Comparison of ENCODE assay signal across 25 mouse cellular contexts in genomic region chr7:51618412-51618811, GRCm38 (mm10). TPM values are rescaled to one million over a fixed set of nuclear protein-coding genes. Genes with fewer than 3 reads are reported as not detected.
DNase-seq lines count a peak whose midpoint lies in the region; ATAC-seq and TF ChIP-seq lines count a peak whose summit lies in the region.
"Had no signal": no experiment of that assay in that cellular context is flagged by ENCODE, and none has a peak within 500 bp of the region (broad histone marks: within the 10 kb centered on the region; RNA-seq: fewer than 3 reads in every experiment).

No protein-coding gene starts in this region.

- 26% methylated on average over 2 of the region's 2 CpGs for WGBS in forebrain, embryonic 13.5 days
- 13% methylated on average over 2 of the region's 2 CpGs for WGBS in forebrain, postnatal 0 days
- 27% methylated on average over 2 of the region's 2 CpGs for WGBS in hindbrain, embryonic 15.5 days
- WGBS in hindbrain, embryonic 11.5 days, result 26% methylated on average over 2 of the region's 2 CpGs
- WGBS in midbrain, embryonic 13.5 days, result 25% methylated on average over 2 of the region's 2 CpGs

- no peak overlapping the region for H3K4me2 ChIP-seq in forebrain, embryonic 13.5 days
- H3K4me2 ChIP-seq in forebrain, postnatal 0 days (ENCODE audit: low read depth), result no peak overlapping the region
- H3K4me2 ChIP-seq in hindbrain, embryonic 15.5 days, result 0 out of 2 replicates have a peak overlapping the region, but pooled peaks have one; percentile 6
- H3K4me2 ChIP-seq in hindbrain, embryonic 11.5 days (replicated peaks; ENCODE audit: low read depth, low read length), result no peak overlapping the region
- H3K4me2 ChIP-seq in midbrain, embryonic 13.5 days (replicated peaks), result peak overlapping the region; percentile 27
- H3K4me2 ChIP-seq: embryonic facial prominence, embryonic 15.5 days; heart, embryonic 12.5 days; hindbrain, embryonic 12.5 days; kidney, embryonic 15.5 days; limb, embryonic 12.5 days; liver, embryonic 12.5 days had no signal

- ATAC-seq in forebrain, embryonic 13.5 days, result peak; percentile 36; the same call in 1 of the 2 replicates
- ATAC-seq in forebrain, postnatal 0 days, result no peak
- no peak for ATAC-seq in hindbrain, embryonic 15.5 days (ENCODE audit: low FRiP score, low read depth)
- no peak for ATAC-seq in hindbrain, embryonic 11.5 days (ENCODE audit: low FRiP score)
- ATAC-seq in midbrain, embryonic 13.5 days, result no peak
- ATAC-seq: CD4-positive, CD25-positive, alpha-beta regulatory T cell, adult 4 months; liver, embryonic 12.5 days had no signal

- H3K27ac ChIP-seq in forebrain, embryonic 13.5 days, result peak overlapping the region; percentile 25
- H3K27ac ChIP-seq in forebrain, postnatal 0 days (ENCODE audit: low read depth, low read length), result no peak overlapping the region
- H3K27ac ChIP-seq in hindbrain, embryonic 15.5 days (replicated peaks), result no peak overlapping the region
- no peak overlapping the region for H3K27ac ChIP-seq in hindbrain, embryonic 11.5 days (ENCODE audit: low read depth, low read length)
- H3K27ac ChIP-seq in midbrain, embryonic 13.5 days, result peak overlapping the region; percentile 61
- H3K27ac ChIP-seq: embryonic facial prominence, embryonic 15.5 days; hindbrain, embryonic 12.5 days; kidney, embryonic 15.5 days; limb, embryonic 12.5 days; liver, embryonic 12.5 days had no signal

- H3K4me1 ChIP-seq in forebrain, embryonic 13.5 days, result no peaks in the 10 kb centered on the region
- H3K4me1 ChIP-seq in forebrain, postnatal 0 days (ENCODE audit: insufficient read depth), result no peaks in the 10 kb centered on the region
- H3K4me1 ChIP-seq in hindbrain, embryonic 15.5 days (replicated peaks), result no peaks in the 10 kb centered on the region
- H3K4me1 ChIP-seq in hindbrain, embryonic 11.5 days (replicated peaks; ENCODE audit: control insufficient read depth, insufficient read depth, low read length), result no peaks in the 10 kb centered on the region
- H3K4me1 ChIP-seq in midbrain, embryonic 13.5 days (replicated peaks), result peaks cover 14% of the 10 kb centered on the region
- H3K4me1 ChIP-seq: embryonic facial prominence, embryonic 15.5 days; heart, embryonic 12.5 days; hindbrain, embryonic 12.5 days; liver, embryonic 12.5 days had no signal

- no peak for TF ChIP-seq CTCF in forebrain, postnatal 0 days (IDR thresholded peaks at IDR 0.05; ENCODE audit: low read depth)

- H3K9ac ChIP-seq in forebrain, embryonic 13.5 days, result no peak overlapping the region
- no peak overlapping the region for H3K9ac ChIP-seq in forebrain, postnatal 0 days
- H3K9ac ChIP-seq in hindbrain, embryonic 15.5 days, result no peak overlapping the region
- no peak overlapping the region for H3K9ac ChIP-seq in hindbrain, embryonic 11.5 days (ENCODE audit: low read depth, low read length)
- no peak overlapping the region for H3K9ac ChIP-seq in midbrain, embryonic 13.5 days (replicated peaks)
- H3K9ac ChIP-seq: embryonic facial prominence, embryonic 15.5 days; heart, embryonic 12.5 days; hindbrain, embryonic 12.5 days; kidney, embryonic 15.5 days; limb, embryonic 12.5 days; liver, embryonic 12.5 days had no signal

- no peaks in the 10 kb centered on the region for H3K9me3 ChIP-seq in forebrain, embryonic 13.5 days (replicated peaks)
- no peaks in the 10 kb centered on the region for H3K9me3 ChIP-seq in forebrain, postnatal 0 days (ENCODE audit: low read length)
- H3K9me3 ChIP-seq in hindbrain, embryonic 15.5 days, result no peaks in the 10 kb centered on the region
- no peaks in the 10 kb centered on the region for H3K9me3 ChIP-seq in hindbrain, embryonic 11.5 days (ENCODE audit: control insufficient read depth, low read length)
- H3K9me3 ChIP-seq in midbrain, embryonic 13.5 days, result no peaks in the 10 kb centered on the region
- H3K9me3 ChIP-seq: embryonic facial prominence, embryonic 15.5 days; heart, embryonic 12.5 days; hindbrain, embryonic 12.5 days; kidney, embryonic 15.5 days; limb, embryonic 12.5 days; liver, embryonic 12.5 days had no signal

- peaks cover 27% of the 10 kb centered on the region for H3K27me3 ChIP-seq in forebrain, embryonic 13.5 days
- peaks cover 3% of the 10 kb centered on the region; the same call in 1 of the 2 replicates for H3K27me3 ChIP-seq in forebrain, postnatal 0 days (ENCODE audit: insufficient read depth, low read length)
- H3K27me3 ChIP-seq in hindbrain, embryonic 15.5 days, result peaks cover 6% of the 10 kb centered on the region
- H3K27me3 ChIP-seq in hindbrain, embryonic 11.5 days (ENCODE audit: control insufficient read depth, insufficient read depth, low read length), result peaks cover 16% of the 10 kb centered on the region
- H3K27me3 ChIP-seq in midbrain, embryonic 13.5 days, result peaks cover 24% of the 10 kb centered on the region

- no peaks in the 10 kb centered on the region for H3K36me3 ChIP-seq in forebrain, embryonic 13.5 days (ENCODE audit: poor library complexity, severe bottlenecking)
- H3K36me3 ChIP-seq in forebrain, postnatal 0 days (ENCODE audit: insufficient read depth), result no peaks in the 10 kb centered on the region
- H3K36me3 ChIP-seq in hindbrain, embryonic 15.5 days, result no peaks in the 10 kb centered on the region
- H3K36me3 ChIP-seq in hindbrain, embryonic 11.5 days (ENCODE audit: control insufficient read depth, insufficient read depth, low read length), result no peaks in the 10 kb centered on the region
- no peaks in the 10 kb centered on the region for H3K36me3 ChIP-seq in midbrain, embryonic 13.5 days
- H3K36me3 ChIP-seq: embryonic facial prominence, embryonic 15.5 days; heart, embryonic 12.5 days; hindbrain, embryonic 12.5 days; kidney, embryonic 15.5 days; limb, embryonic 12.5 days; liver, embryonic 12.5 days had no signal

- no peak overlapping the region for H3K4me3 ChIP-seq in forebrain, embryonic 13.5 days
- H3K4me3 ChIP-seq in forebrain, postnatal 0 days (ENCODE audit: low read depth, low read length), result no peak overlapping the region
- H3K4me3 ChIP-seq in hindbrain, embryonic 15.5 days, result no peak overlapping the region
- H3K4me3 ChIP-seq in hindbrain, embryonic 11.5 days (ENCODE audit: low read depth, low read length), result no peak overlapping the region
- H3K4me3 ChIP-seq in midbrain, embryonic 13.5 days (replicated peaks), result no peak overlapping the region
- H3K4me3 ChIP-seq: embryonic facial prominence, embryonic 15.5 days; heart, embryonic 12.5 days; hindbrain, embryonic 12.5 days; kidney, embryonic 15.5 days; limb, embryonic 12.5 days; liver, embryonic 12.5 days had no signal

- DNase-seq in forebrain, postnatal 0 days, result no peak
- DNase-seq in hindbrain, embryonic 11.5 days (ENCODE audit: low spot score), result no peak
- peak; percentile 16 for DNase-seq in NIH3T3 (ENCODE audit: low read depth)
- no peak for DNase-seq in cerebellum, adult 11-12 months
- no peak for DNase-seq in retina, postnatal 1 day
- DNase-seq: adrenal gland, adult 8-10 months; gastrocnemius, postnatal 25 days; kidney, adult 11 months; kidney, postnatal 4 days; lung, adult 18-20 months; lung, postnatal 10 days; thymus, postnatal 14 days had no signal

RNA-seq across cellular contexts. Expression of gene Slc17a6, which starts 3.4 kb away (rescaled TPM):
- polyA plus RNA-seq in forebrain, embryonic 13.5 days (2015; fragmentation: Nextera tagmentation; extraction: Ambion mirVana), result 43.7 and 49.4 TPM in 2 replicates
- total RNA-seq in forebrain, postnatal 0 days (2014; rRNA removed), result 66.2 and 92.0 TPM in 2 replicates
- polyA plus RNA-seq in forebrain, postnatal 0 days (2015; fragmentation: Nextera tagmentation; extraction: Ambion mirVana), result 27.8 and 54.8 TPM in 2 replicates
- polyA plus RNA-seq in hindbrain, embryonic 15.5 days (2015; fragmentation: Nextera tagmentation; extraction: Ambion mirVana), result 97.5 and 105 TPM in 2 replicates
- polyA plus RNA-seq in hindbrain, embryonic 11.5 days (2014; fragmentation: Nextera tagmentation; extraction: Ambion mirVana), result 33.2 and 34.9 TPM in 2 replicates
- polyA plus RNA-seq in midbrain, embryonic 13.5 days (2015; fragmentation: Nextera tagmentation; extraction: Ambion mirVana), result 76.8 and 92.2 TPM in 2 replicates
- total RNA-seq: gastrocnemius, postnatal 25 days; heart, adult 18-20 months; heart, postnatal 10 days had no signal
- polyA plus RNA-seq: CD4-positive, CD25-positive, alpha-beta regulatory T cell, adult 4 months; kidney, embryonic 15.5 days; liver, embryonic 12.5 days; stomach, embryonic 14.5 days had no signal

Comparison
In these comparisons a context has a peak if more than half of its experiments do, and no peak if none do; other contexts are left out.
1. H3K27ac ChIP-seq: peak in forebrain, embryonic 13.5 days (single experiment) and midbrain, embryonic 13.5 days (single experiment); none in forebrain, postnatal 0 days (single experiment), hindbrain, embryonic 15.5 days (single experiment) and hindbrain, embryonic 11.5 days (single experiment).
2. H3K4me2 ChIP-seq: peak in hindbrain, embryonic 15.5 days (single experiment) and midbrain, embryonic 13.5 days (single experiment); none in forebrain, embryonic 13.5 days (single experiment), forebrain, postnatal 0 days (single experiment) and hindbrain, embryonic 11.5 days (single experiment).